Mouse (Mus musculus) left cerebral cortex, postnatal 25 days (tissue): ENCODE results near the gene Ap3d1. TPM values are rescaled to one million over a fixed set of nuclear protein-coding genes. Genes with fewer than 3 reads are reported as not detected.
A peak's percentile ranks its signal among the peaks of the same experiment; 100 is the strongest.

Experiments used
- DNase-seq, 2 experiments: peaks; one replicate each; pipeline ENCODE4 v3.0.0; 2022; ENCODE audit warnings: low spot score in 2 of 2, mixed read lengths in 1 of 2
- intact Hi-C: fragments of 180-260 bp; cut with DNase I; formaldehyde crosslinking; loops from one replicate; pipeline ENCODE4 v1.15.1; 2025
- total RNA-seq, 2 experiments: library from RNA; stranded (reverse); gene quantifications; 2 replicates each; pipeline ENCODE4 v1.2.3; 2021

Ap3d1 gene
- total RNA-seq, 2 experiments from 2014 or later, result 142 to 145 TPM

GRCm38 (mm10) chr10:80694159-80694938 lies 47.7 kb downstream of the Ap3d1 start:
- no peak for DNase-seq
- intact Hi-C loops, result no loop called here

GRCm38 (mm10) chr10:80693401-80694045 lies 48.5 kb downstream of the Ap3d1 start:
- no peak for DNase-seq
- intact Hi-C loops, result no loop called here

GRCm38 (mm10) chr10:80692249-80693165 lies 49.6 kb downstream of the Ap3d1 start:
- DNase-seq, result no peak
- intact Hi-C loops, result no loop called here

GRCm38 (mm10) chr10:80687850-80688249 lies 54.2 kb downstream of the Ap3d1 start:
- intact Hi-C loops, result loop anchor here (1.0 kb wide), 1 partner anchor 29 kb away; no protein-coding TSS in a partner anchor
- DNase-seq, result peak in 1 of 2 experiments; percentile 72

GRCm38 (mm10) chr10:80686617-80687016 lies 55.4 kb downstream of the Ap3d1 start:
- intact Hi-C loops, result no loop called here
- no peak for DNase-seq

- DNase-seq, result no peak
- intact Hi-C loops, result loop anchor here (5.0 kb wide), 1 partner anchor 73 kb away; no protein-coding TSS in a partner anchor
These were observed 57.1 kb downstream of the Ap3d1 start for GRCm38 (mm10) chr10:80684984-80685383.

GRCm38 (mm10) chr10:80684214-80684613 lies 57.9 kb downstream of the Ap3d1 start:
- intact Hi-C loops, result loop anchor here (5.0 kb wide), 1 partner anchor 72 kb away; no protein-coding TSS in a partner anchor
- DNase-seq, result peak in 1 of 2 experiments; percentile 55

GRCm38 (mm10) chr10:80683647-80684046 lies 58.4 kb downstream of the Ap3d1 start:
- intact Hi-C loops, result loop anchor here (5.0 kb wide), 1 partner anchor 71 kb away; no protein-coding TSS in a partner anchor
- no peak for DNase-seq

- intact Hi-C loops, result loop anchor here (5.0 kb wide), 1 partner anchor 70 kb away; no protein-coding TSS in a partner anchor
- no peak for DNase-seq
These were observed 60.1 kb downstream of the Ap3d1 start for GRCm38 (mm10) chr10:80682003-80682402.

GRCm38 (mm10) chr10:80680260-80680696 lies 61.8 kb downstream of the Ap3d1 start:
- intact Hi-C loops, result loop anchor here (5.0 kb wide), 1 partner anchor 68 kb away; no protein-coding TSS in a partner anchor

GRCm38 (mm10) chr10:80679556-80680259 lies 62.4 kb downstream of the Ap3d1 start:
- no peak for DNase-seq
- intact Hi-C loops, result loop anchor here (5.0 kb wide), 2 partner anchors 67 to 92 kb away; no protein-coding TSS in a partner anchor

More at GRCm38 (mm10) chr10:80680260-80680696, 61.8 kb downstream of the Ap3d1 start:
- no peak for DNase-seq

GRCm38 (mm10) chr10:80678601-80679377 lies 63.3 kb downstream of the Ap3d1 start:
- no peak for DNase-seq
- intact Hi-C loops, result loop anchor here (5.0 kb wide), 1 partner anchor 91 kb away; no protein-coding TSS in a partner anchor

- peak; percentile 76 to 84 for DNase-seq
- intact Hi-C loops, result loop anchor here (2.0 to 5.0 kb wide), 2 partner anchors 25 to 91 kb away; partner anchors contain the start of gene Izumo4
These were observed 64.1 kb downstream of the Ap3d1 start, which contains the start of gene Mknk2 for GRCm38 (mm10) chr10:80677942-80678436. Gene Mknk2, minus strand, starts transcription at chr10:80678112.

- peak in 1 of 2 experiments; percentile 45 for DNase-seq
- intact Hi-C loops, result loop anchor here (2.0 to 5.0 kb wide), 2 partner anchors 25 to 90 kb away; partner anchors contain the start of gene Izumo4
These were observed 64.8 kb downstream of the Ap3d1 start for GRCm38 (mm10) chr10:80677128-80677875.

- peak; percentile 99 to 100 for DNase-seq
- intact Hi-C loops, result loop anchor here (1.0 to 5.0 kb wide), 3 partner anchors 26 to 89 kb away; partner anchors contain the start of gene Izumo4
These were observed 65.7 kb downstream of the Ap3d1 start for GRCm38 (mm10) chr10:80676198-80676928.
